Mouse (Mus musculus) stomach, postnatal 0 days (tissue): ENCODE measurements around the gene Tgm6.

ENCODE experiments used
- CTCF ChIP-seq: IDR thresholded peaks from 2 replicates; pipeline ENCODE4 v1.5.1; 2016; ENCODE audit warnings: antibody characterized with exemption, low read depth, mild to moderate bottlenecking, moderate library complexity
- EP300 ChIP-seq: optimal IDR thresholded peaks from 2 replicates; pipeline ENCODE3; 2016; ENCODE audit warnings: antibody characterized with exemption

- TF ChIP-seq CTCF (no peak), EP300 (no peak)
Observed at GRCm38 (mm10) chr2:130118649-130119048, 6.4 kb downstream of the Tgm6 start.
